Mouse (Mus musculus) kidney, adult 2 months (tissue): Measurements from ENCODE around the gene Znrf2.

Source experiments
- CTCF ChIP-seq: fragments of 200-500 bp; conservative IDR thresholded peaks from 2 replicates; pipeline ENCODE4 v1.5.1; 2011; ENCODE audit warnings: low read depth, mild to moderate bottlenecking, control low read depth, low read length, moderate library complexity, mixed read lengths; ENCODE audit not compliant: insufficient read depth, insufficient read length
- POLR2A ChIP-seq: fragments of 200-500 bp; IDR thresholded peaks from one replicate; pipeline ENCODE4 v1.6.1; 2011; ENCODE audit warnings: low read depth, low read length, control low read depth

DNA sequence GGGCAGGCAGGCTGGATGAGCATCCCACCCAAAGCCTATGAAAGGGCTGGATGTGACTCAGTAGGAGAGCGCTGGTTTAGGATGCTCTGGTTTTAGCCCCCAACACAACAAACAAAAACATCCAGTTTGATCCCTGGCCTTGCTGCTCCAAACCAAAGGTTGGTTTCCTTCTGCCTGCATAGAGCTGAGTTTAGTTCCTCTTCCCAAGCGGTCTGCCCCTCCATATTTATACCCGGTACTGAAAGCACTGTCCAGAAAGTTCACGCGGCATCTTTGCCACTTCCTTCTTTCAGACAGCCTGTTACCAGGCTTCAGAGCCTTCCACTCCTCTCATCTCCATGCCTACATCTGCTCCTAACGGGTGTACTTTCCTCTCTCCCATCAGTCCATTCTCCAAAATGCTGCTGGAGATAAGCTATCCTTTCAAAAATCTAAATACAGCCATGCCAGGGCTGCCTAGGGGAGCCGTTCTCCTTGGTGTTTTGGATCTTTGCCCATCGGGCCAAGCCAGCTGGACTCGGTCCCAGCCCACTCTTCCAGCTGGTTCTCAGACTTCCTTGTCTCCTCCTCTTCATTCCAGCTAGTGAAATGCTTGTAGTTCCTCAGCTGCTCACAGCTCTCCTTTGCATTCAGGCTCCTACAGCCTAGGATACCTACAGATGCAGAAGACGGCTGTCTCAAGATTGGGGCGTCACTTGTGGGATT is 5.0 kb upstream of the Znrf2 start:
- TF ChIP-seq CTCF, result no peak
- TF ChIP-seq POLR2A, result no peak
